Mouse (Mus musculus): Measurements from ENCODE around the gene Duox1.

- TF ChIP-seq CTCF (IDR thresholded peaks at IDR 0.05; ENCODE audit: extremely low read depth, insufficient read depth, insufficient read length, insufficient replicate concordance): peak; percentile 78; the same call in 1 of the 2 replicates
- TF ChIP-seq POLR2A (IDR thresholded peaks at IDR 0.05; ENCODE audit: low read depth, low read length): no peak
Observed at GRCm38 (mm10) chr2:122302574-122303241, 12.8 kb upstream of the Duox1 start.
